Mouse (Mus musculus) layer of hippocampus, adult 9-10 months (tissue): ENCODE results near the gene Zc3h10.
"Not testable (repeated sequence)": the region's sequence is repeated elsewhere in the genome, so short reads cannot be mapped to it uniquely, and the experiment has no call there.

Experiments used
- DNase-seq: peaks from one replicate; pipeline ENCODE4 v3.0.0; 2022; ENCODE audit warnings: low spot score

The Zc3h10 gene

GRCm38 (mm10) chr10:128547361-128548032 is at the start of gene Zc3h10:
Gene Zc3h10 (minus strand): TSS chr10:128547774.
- peak; percentile 88 for DNase-seq

GRCm38 (mm10) chr10:128592797-128593196 is 45.2 kb upstream of the Zc3h10 start:
- DNase-seq = no peak

DNA sequence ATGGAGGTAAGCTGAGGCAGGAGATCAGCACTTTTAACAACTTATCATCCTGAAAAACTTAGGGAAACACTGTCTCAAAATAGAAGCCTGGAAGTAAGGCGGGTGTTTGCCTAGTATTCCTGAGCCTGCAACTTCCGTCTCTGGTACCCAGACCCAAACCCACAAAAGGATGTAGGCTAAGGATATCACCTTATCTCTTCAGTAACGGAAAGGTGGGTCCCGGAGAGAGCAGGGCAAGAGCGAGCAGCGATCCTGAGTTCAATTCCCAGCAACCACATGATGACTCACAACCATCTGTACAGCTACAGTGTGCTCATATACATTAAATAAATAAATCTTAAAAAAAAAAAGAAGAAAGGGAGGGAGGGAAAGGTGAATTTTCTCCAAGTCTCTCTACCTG is 43.9 kb upstream of the Zc3h10 start:
- no peak for DNase-seq

DNA sequence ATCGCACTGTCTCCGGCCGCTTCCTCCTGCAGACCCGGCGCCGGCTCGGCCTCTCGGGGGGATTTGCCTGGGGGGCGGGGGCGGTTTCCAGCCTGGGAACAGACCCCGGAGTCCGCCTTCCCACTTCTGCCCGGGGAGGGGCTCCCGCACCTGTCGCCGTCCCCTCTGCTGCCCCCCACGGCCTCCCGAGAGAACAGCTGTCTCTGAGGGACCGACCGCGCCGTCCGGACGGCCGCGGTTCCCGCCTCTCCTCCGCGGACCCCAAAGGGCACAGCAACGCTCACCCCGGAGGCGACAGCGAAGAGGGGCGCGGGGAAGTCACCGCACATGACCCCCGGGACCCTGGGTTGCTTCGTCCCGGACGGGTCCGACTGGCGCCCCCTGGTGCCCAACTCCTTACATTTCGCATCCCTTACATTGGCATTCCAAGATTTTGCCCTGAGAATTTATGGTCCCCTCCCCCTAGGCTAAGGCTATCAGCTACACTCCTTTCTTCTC is 42.7 kb upstream of the Zc3h10 start:
- no peak for DNase-seq

GRCm38 (mm10) chr10:128589464-128590192 is 42.1 kb upstream of the Zc3h10 start, which contains the start of gene Erbb3:
Gene Erbb3 (minus strand): TSS chr10:128589652.
- DNase-seq = no peak

DNA sequence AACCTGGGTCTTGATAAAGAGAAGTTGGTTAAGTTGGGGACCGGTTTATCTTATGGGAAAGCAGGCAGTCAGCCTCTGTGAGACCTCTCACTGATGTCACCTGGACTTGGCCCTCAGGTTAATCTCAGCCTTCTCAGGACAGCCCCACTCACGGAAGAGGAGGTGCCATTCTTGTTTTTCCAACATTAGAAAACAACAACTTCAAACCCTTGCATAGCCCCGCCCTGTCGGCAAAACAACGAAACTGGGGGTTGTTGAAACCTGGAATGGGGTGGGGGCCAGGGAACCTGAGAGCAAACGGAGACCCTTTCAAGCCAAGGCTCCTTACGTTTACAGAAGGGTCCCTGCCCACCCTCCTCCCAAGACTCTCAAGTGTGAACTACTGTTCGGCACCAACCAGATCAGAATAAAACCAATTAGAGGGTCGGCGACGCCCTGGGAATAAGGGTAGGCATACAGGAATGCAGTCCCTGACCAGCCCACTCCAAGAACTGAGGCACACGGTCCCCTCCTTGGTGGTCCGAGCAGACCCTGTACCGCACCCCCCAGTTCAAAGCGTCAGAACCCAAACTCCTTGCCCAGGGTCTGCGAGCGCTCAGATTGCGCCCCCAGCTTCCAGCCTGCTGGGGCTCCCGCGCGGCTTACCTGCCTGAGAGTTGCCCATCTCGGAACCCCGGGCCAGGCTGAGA is 41.3 kb upstream of the Zc3h10 start:
- no peak for DNase-seq

DNA sequence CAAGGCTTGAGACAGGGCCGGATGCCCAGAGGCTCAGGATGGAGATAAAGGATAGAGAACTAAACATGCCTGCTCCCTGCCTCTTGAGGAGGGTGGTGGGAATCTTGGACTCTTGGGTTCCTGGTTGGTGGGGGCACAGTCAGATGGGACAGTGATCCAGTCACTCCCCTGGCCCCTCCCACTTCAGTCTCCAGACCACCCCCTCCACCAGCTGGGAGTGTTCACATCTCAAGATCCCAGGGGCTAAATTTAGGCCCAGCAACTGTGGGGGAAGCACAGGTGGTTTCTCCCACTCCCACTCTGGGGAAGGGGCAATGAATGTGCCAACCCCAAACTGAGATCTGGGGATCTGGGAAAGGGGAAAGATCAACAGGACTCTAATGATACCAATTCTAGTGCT is 40.6 kb upstream of the Zc3h10 start:
- no peak for DNase-seq

GRCm38 (mm10) chr10:128587697-128588096 is 40.1 kb upstream of the Zc3h10 start:
- DNase-seq = no peak

- DNase-seq = no peak
Observed at GRCm38 (mm10) chr10:128587120-128587519, 39.5 kb upstream of the Zc3h10 start.

DNA sequence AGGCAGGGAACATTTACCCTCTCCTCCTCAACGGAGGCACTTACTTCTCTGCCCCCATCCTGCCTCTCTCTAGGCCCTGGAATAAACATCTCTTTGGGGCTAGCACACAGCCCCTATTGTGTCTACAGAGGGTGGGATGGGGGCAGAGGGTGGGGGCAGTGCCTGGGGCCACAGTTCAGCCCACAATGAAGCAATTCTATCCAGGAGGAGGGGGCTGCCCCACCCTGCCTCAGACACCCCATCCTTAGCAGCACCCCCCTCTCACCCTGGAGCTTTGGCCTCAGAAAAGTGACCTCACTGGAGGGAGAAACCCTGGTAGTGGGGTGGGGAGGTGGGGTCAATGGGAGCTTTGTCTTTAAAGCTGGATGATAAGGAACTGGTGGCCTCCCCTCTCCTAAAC is 39.0 kb upstream of the Zc3h10 start:
- DNase-seq = no peak

GRCm38 (mm10) chr10:128584386-128584785 is 36.8 kb upstream of the Zc3h10 start:
- DNase-seq = no peak

DNA sequence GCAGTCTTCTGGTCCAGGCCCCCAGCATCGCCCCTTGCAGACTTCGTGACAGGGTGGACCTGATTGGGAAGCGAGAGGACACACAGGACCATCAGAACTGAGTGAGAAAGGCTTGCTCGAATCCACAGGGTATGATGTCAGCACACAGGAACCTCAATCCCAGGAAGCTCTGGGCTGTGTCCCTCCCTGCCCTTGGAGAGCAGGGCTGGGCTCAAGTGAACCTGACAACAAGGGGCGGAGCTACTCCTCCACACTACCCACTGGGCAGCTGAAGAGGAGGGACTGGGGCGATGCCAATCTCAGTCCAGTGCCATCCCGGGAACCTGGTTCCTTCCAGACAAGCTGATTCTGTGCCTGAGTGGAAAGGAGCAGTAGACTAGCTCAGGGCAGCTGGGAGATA is 36.1 kb upstream of the Zc3h10 start:
- DNase-seq = no peak

- no peak for DNase-seq
Observed at GRCm38 (mm10) chr10:128579731-128580130, 32.2 kb upstream of the Zc3h10 start.

- DNase-seq = no peak
Observed at GRCm38 (mm10) chr10:128579298-128579697, 31.7 kb upstream of the Zc3h10 start.

GRCm38 (mm10) chr10:128578330-128578729 is 30.8 kb upstream of the Zc3h10 start:
- DNase-seq = no peak

GRCm38 (mm10) chr10:128575063-128575462 is 27.5 kb upstream of the Zc3h10 start:
- DNase-seq = no peak

- DNase-seq = peak; percentile 93
Observed at GRCm38 (mm10) chr10:128565788-128566531, 18.4 kb upstream of the Zc3h10 start, which contains the start of gene Pa2g4. Gene Pa2g4 (minus strand): TSS chr10:128565987.

GRCm38 (mm10) chr10:128565206-128565787 is 17.7 kb upstream of the Zc3h10 start:
- no peak for DNase-seq

DNA sequence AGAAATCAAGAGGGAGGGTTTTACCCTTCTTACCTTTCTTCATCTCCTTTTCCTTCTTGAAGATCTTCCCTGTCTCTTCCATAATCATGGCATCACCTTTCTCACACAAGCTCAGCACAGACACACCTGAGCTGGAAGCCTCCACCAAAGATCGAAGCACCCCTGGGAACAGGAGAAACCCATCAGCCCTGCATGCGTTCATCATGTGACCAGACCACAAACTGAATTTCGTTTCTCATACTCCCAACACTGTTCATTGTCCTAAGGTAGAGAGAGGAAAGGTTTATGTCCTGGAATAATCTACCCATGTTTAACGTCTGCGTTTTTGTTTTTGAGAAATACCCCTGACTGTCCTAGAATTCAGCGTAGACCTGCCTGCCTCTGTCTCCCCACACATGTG is 16.0 kb upstream of the Zc3h10 start:
- no peak for DNase-seq

DNA sequence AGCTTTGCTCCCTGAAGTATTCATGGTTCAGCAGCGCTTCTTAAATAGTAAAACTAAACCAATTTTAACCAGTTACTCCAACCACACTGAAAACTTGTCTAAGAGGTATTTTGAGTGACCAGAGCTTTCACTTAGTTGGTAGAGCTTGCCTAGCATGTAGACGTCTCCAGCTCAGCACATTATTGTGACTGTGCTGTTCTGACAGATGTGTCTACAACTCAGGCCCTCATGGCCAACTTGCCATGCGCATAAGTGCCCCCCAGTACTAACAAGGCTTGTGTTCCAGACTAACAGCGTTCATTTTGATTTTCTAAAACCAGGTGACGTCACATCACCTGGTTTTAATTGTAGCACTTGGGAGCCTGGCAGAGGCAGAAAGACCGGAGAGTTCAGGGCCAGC is 9.4 kb upstream of the Zc3h10 start:
- no peak for DNase-seq

DNA sequence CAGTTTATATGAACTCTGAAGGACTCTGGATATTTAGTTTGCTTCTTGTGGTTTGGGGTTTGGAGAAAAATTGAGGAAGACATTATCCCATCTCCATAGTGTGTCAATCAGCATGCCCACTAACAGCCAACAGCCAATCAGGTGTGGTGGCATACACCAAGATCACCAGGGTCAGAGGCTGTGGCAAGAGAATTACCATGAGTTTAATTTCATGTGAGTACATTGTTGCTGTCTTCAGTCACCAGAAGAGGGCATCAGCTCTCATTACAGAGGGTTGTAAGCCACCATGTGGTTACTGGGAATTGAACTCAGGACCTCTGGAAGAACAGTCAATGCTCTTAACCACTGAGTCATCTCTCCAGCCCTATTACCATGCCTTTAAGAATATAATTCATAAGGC is 8.7 kb upstream of the Zc3h10 start:
- no peak for DNase-seq

- DNase-seq = not testable (repeated sequence)
Observed at GRCm38 (mm10) chr10:128555567-128555966, 8.0 kb upstream of the Zc3h10 start.
